Mouse (Mus musculus) large intestine, adult 2 months (tissue): Measurements from ENCODE around the gene Stac3. TPM values are rescaled to one million over a fixed set of nuclear protein-coding genes. Genes with fewer than 3 reads are reported as not detected.

Experiments
- DNase-seq: peaks from one replicate; pipeline ENCODE4 v3.0.0-alpha.2; 2012; ENCODE audit warnings: low read depth, low spot score
- WGBS: fragments of 180-500 bp; shearing (Covaris S2); methylation state at CpG from one replicate; pipeline ENCODE4 v1.1.7; 2018; 5-methylcytosine and 5-hydroxymethylcytosine counted together
- polyA plus RNA-seq: library from polyadenylated mRNA; depleted of rRNA; stranded (reverse); fragments of >200 nt; gene quantifications from 2 replicates; pipeline ENCODE4 v1.2.3, GENCODE M21; 2012; rRNA removed

Gene Stac3
- 0.66 and 1.6 TPM in 2 replicates for polyA plus RNA-seq

GRCm38 (mm10) chr10:127500894-127501893 is at the start of gene Stac3:
Gene Stac3 (plus strand): TSS chr10:127501686.
- 68% methylated on average over 13 of the region's 13 CpGs for WGBS
- no peak for DNase-seq

GRCm38 (mm10) chr10:127453701-127454100 is 47.8 kb upstream of the Stac3 start:
- WGBS, result 100% methylated on average over 1 of the region's 1 CpGs
- no peak for DNase-seq

GRCm38 (mm10) chr10:127462411-127463096 is 38.9 kb upstream of the Stac3 start:
- WGBS, result 76% methylated on average over 5 of the region's 5 CpGs
- no peak for DNase-seq

DNA sequence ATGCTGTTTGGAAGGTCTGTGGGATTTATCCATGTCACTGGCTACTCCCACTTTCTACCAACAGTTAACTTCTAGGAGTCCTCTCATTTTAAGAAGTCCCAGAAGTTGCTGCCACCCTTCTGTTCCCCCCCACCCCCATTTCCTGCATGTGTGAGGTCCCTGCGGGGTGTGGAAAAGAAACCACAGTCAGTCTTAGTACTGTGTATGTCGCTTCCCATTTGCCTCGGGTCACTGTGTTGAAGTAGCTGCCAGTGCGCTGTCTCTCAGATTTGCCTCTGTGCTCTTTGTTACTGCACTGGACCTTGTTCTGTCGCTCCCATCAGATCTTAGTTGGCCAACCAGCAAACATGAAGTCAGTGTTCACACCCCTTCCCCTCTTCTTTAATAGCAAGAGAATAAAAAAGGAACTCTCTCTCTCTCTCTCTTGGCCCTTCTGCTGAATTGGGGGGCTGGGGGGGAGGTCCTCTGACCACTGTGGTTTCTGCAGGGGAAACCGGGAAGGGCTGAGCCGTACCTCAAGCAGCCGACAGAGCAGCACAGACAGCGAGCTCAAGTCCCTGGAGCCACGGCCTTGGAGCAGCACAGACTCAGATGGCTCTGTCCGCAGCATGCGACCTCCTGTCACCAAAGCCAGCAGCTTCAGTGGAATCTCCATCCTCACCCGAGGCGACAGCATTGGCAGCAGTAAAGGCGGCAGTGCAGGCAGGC is 30.1 kb upstream of the Stac3 start:
- DNase-seq, result no peak
- 71% methylated on average over 15 of the region's 15 CpGs for WGBS

- no peak for DNase-seq
- 92% methylated on average over 9 of the region's 9 CpGs for WGBS
Measured at GRCm38 (mm10) chr10:127472722-127473121, 28.8 kb upstream of the Stac3 start.

DNA sequence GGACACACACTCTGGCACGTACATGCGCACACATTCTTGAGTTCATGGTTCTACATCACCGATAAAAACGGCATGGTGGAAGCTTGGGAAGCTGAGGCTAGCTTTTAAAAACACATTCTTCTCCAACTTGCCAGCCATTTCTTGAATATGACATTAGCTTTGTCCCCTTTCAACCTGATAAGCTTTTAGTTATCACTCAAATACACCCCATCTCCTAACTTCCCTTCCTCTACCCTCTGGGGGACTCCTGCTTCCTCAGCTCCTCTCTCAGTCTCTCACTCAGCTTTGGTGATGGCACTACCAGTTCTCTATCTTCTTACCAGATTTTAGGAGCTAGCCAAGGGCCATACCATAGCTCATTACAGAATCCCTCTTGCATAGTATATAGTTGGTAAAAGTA is 26.3 kb upstream of the Stac3 start:
- DNase-seq, result no peak
- WGBS, result 96% methylated on average over 4 of the region's 4 CpGs

DNA sequence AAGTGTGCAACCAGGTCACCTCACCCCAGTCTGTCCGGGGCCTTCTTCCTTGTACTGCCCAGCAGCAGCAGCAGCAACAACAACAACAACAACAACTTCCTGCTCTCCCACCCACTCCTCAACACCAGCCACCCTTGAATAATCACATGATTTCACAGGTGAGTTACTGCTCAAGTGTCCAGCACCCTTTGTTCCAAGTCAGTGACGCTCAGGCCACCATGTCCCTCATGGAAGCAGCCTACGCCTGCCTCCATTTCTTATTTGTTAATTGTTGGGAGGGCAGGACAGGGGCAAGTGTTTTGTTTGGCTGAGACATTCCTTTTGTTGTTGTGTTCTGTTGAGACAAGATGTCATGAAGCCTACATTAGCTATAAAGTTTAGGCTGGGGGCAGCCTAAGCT is 24.9 kb upstream of the Stac3 start:
- DNase-seq, result no peak
- WGBS, result 78% methylated on average over 3 of the region's 3 CpGs

DNA sequence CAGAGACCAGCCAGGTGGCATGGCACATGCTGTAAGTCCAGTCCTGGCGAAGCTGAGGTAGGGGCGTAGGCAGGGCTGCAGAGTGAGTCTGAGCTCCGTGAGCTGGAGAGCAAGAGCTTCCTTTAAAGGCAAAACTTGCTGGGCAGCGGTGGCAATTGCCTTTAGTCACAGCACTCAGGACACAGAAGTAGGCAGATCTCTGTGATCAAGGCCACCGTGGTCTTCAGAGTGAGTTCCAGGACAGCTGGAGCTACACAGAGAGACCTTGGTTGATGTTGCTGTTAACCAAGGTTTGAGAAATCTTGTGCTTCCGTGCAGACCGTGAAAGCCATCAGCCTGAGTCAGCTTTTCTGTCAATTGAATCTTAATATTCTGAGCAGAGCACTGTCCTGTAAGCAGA is 24.2 kb upstream of the Stac3 start:
- 90% methylated on average over 7 of the region's 7 CpGs for WGBS
- DNase-seq, result no peak

DNA sequence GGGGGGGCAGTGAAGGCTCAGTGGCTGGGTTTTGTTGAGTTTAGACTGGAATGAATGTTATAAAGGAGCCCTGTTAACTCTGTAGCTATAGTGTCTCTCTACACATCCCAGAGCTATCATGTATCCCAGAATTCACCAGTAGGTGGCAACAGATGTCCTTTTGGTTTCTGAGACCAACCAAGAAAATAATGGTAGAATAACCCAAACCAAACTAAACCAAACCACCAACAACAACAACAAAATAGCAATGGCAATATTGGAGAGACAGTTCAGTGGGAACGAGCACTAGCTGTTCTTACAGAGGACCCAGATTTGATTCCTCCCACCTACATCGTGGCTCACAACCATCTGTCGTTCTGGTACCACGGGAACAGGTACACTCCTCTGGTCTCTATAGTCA is 22.4 kb upstream of the Stac3 start:
- 94% methylated on average over 4 of the region's 4 CpGs for WGBS

GRCm38 (mm10) chr10:127480833-127481813 is 20.4 kb upstream of the Stac3 start:
- no peak for DNase-seq
- WGBS, result 74% methylated on average over 19 of the region's 19 CpGs

More for the DNA sequence above, 22.4 kb upstream of the Stac3 start:
- DNase-seq, result no peak

- WGBS, result 92% methylated on average over 10 of the region's 10 CpGs
- no peak for DNase-seq
Measured at GRCm38 (mm10) chr10:127485235-127485634, 16.3 kb upstream of the Stac3 start.

- DNase-seq, result no peak
- 87% methylated on average over 7 of the region's 7 CpGs for WGBS
Measured at GRCm38 (mm10) chr10:127488856-127489255, 12.6 kb upstream of the Stac3 start.

DNA sequence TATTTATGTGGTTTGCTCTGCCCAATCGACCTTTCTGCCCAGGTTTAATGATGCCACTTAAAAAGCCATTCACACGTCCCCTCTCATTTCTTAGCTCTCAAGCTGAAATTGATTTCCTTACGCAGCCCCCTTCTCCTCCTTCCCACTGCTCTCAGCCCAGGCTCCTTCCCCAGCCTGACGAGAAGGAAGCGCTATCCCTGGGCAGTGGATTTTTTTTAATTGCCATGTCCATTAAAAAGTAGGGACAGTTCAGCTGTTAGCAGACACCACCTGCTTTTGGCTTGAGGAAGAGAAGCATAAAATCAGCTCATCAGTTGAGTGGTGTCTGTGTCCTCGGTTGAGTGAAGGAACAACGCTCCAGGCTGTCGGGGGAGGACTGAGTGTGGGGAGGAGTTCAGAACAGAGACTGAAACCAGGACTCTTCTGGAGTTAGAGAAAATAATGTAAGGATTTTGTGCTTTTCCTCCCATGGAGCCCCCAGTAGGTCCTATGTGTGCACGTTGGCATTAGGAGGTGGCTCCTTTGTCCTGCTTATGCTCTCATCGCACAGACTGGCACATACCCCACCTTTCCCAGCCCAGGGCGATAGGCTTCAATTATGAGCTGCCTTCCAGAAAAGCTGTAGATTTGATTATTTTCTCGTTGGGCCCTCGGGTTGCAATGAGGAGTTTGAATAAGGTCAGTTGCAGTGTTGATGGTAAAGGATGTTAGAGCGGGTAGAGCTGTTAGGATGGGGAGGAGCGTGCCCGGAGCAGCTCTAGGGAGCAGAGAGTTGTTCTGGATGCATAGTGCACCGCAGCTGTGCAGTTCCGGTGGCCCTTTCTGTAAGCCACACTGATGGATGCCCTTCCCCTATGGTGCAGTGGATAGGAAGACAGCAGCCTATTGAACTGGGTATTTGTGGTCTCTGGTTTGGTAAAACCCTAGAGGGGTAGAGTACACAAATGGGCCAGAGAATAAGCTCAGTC is 11.0 kb upstream of the Stac3 start:
- no peak for DNase-seq
- WGBS, result 88% methylated on average over 18 of the region's 18 CpGs

GRCm38 (mm10) chr10:127491128-127491512 is 10.4 kb upstream of the Stac3 start:
- DNase-seq, result no peak
- WGBS, result 82% methylated on average over 8 of the region's 8 CpGs

GRCm38 (mm10) chr10:127492118-127492517 is 9.4 kb upstream of the Stac3 start:
- no peak for DNase-seq

GRCm38 (mm10) chr10:127496156-127496555 is 5.3 kb upstream of the Stac3 start:
- no peak for DNase-seq
- 97% methylated on average over 3 of the region's 3 CpGs for WGBS

More at GRCm38 (mm10) chr10:127492118-127492517, 9.4 kb upstream of the Stac3 start:
- WGBS, result 81% methylated on average over 3 of the region's 3 CpGs

DNA sequence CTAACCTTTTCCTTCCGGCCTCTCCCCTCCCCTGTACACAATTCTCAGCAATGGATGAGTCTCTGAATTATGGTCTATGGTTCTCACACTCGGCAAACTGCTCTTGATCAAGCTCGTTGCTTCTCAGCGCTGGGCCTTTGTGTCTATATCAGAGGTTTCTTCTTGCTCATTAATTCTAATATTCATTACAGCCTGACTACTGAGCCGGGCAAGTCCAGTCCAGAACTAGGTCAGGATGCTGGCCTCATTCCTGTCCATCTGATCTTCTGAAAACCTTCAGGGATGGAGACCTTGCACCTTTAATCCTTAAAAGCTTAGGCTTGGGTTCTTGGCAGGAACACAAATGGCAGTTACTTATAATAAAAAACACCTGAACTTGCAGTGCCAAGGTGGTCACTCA is 2.0 kb upstream of the Stac3 start:
- no peak for DNase-seq
- 85% methylated on average over 5 of the region's 5 CpGs for WGBS

DNA sequence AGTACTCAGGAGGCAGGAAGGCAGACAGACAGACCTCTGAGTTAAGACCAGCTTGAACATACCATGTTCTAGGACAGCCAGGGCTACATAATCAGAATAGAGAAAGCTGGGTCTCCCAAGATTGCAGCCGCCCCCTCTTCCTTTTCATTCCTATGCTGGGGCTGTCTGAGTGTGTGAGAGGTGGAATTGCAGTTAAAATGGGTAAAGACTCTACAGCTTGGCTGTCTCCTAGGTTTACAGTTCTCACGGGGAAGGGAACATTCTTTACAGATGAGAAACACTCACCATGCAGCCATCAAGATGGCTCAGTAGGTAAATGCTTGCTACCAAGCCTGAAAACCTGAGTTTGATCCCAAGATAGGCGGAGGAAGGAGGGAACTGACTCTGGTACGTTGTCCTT is 1.4 kb upstream of the Stac3 start:
- WGBS, result 77% methylated on average over 4 of the region's 4 CpGs

More for the DNA sequence above, 1.4 kb upstream of the Stac3 start:
- no peak for DNase-seq
